Mouse (Mus musculus): ENCODE data around the gene Adam19. TPM values are rescaled to one million over a fixed set of nuclear protein-coding genes. Genes with fewer than 3 reads are reported as not detected.
A peak's percentile ranks its signal among the peaks of the same experiment; 100 is the strongest.

Gene Adam19
- polyA plus RNA-seq, 1 experiment from 2014 or later: 12.0 TPM

DNA sequence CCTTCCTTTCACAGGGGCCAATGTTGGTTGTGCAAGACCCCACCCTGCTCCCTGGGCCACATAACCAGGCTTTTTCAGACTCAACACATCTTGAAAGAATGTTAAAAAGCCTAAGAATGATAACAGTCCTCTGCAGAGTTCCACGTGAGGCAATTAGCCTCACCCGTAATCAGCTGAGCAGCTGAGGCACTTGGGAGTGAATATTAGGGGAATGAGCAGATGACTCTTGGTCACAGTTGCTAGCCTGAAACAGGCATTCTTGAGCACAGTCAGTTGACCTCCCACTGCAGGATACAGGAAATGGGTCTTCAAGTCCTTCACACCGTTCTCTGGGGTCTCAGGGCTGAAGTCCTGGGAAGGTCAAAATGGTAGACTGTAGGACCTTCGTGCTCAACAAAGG lies 65.9 kb downstream of the Adam19 start:
- peaks cover 9% of the 10 kb centered on the region for H3K36me3 ChIP-seq (ENCODE audit: control insufficient read depth, insufficient read depth, low read length)
- WGBS: 75% methylated on average over 4 of the region's 4 CpGs
- no peaks in the 10 kb centered on the region for H3K9me3 ChIP-seq (ENCODE audit: control insufficient read depth, low read length)
- H3K9ac ChIP-seq (ENCODE audit: low read depth, low read length): no peak overlapping the region
- H3K4me3 ChIP-seq (ENCODE audit: low read length): no peak overlapping the region
- no peak for ATAC-seq
- H3K27me3 ChIP-seq (replicated peaks; ENCODE audit: control insufficient read depth, insufficient read depth, low read length): no peaks in the 10 kb centered on the region
- no peak overlapping the region for H3K27ac ChIP-seq (ENCODE audit: low read length)
- no peaks in the 10 kb centered on the region for H3K4me1 ChIP-seq (ENCODE audit: control insufficient read depth, insufficient read depth, low read length)
- H3K4me2 ChIP-seq (ENCODE audit: low read depth, low read length): no peak overlapping the region

DNA sequence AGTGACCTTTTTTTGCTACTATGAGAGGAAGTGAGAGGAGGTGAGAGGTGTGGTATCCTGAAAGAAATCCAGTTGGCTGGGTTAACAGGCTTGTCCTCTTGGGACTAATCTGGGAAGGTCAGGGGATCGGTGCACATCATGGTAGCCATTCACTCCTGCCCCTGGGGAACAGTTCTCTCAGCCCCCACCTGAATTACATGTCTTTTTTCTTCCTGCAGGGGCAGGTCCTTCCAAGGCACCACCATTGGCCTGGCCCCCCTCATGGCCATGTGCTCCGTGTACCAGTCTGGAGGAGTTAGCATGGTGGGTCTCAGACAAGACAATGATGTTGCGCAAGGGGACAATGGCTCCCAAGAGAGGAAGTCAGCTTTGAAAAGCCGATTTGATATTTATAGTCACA lies 67.1 kb downstream of the Adam19 start:
- WGBS: 88% methylated on average over 4 of the region's 4 CpGs
- no peaks in the 10 kb centered on the region for H3K4me1 ChIP-seq (ENCODE audit: control insufficient read depth, insufficient read depth, low read length)
- no peaks in the 10 kb centered on the region for H3K27me3 ChIP-seq (replicated peaks; ENCODE audit: control insufficient read depth, insufficient read depth, low read length)
- no peak for ATAC-seq
- H3K27ac ChIP-seq (ENCODE audit: low read length): no peak overlapping the region
- no peak overlapping the region for H3K4me3 ChIP-seq (ENCODE audit: low read length)
- peaks cover 9% of the 10 kb centered on the region for H3K36me3 ChIP-seq (ENCODE audit: control insufficient read depth, insufficient read depth, low read length)
- no peaks in the 10 kb centered on the region for H3K9me3 ChIP-seq (ENCODE audit: control insufficient read depth, low read length)
- H3K9ac ChIP-seq (ENCODE audit: low read depth, low read length): no peak overlapping the region
- H3K4me2 ChIP-seq (ENCODE audit: low read depth, low read length): no peak overlapping the region

DNA sequence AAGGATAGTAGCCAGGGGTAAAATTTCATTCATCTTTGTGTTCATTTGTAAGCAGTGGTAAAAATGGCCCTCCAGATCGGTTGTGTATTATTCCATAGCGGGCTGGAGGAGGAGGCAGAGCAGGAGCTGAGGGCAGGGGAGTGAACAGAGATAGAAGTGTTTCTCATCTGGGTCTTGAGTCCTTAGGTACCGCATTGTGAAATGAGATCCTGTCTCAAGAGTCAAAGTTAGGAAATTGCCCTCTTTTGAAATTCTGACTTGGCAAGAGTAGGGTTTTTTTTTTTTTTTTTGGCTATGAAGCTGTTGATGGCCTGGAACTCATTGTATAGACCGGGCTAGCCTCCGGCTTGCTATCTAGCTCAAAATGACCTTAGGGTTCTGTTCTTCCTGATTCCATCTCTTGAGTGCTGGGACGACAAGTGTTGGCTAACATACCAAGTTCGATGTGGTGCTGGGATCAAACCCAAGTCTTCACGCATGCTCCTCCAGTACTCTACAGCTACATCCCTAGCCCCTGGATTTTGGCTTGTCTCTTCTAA lies 67.6 kb downstream of the Adam19 start:
- ATAC-seq: no peak

DNA sequence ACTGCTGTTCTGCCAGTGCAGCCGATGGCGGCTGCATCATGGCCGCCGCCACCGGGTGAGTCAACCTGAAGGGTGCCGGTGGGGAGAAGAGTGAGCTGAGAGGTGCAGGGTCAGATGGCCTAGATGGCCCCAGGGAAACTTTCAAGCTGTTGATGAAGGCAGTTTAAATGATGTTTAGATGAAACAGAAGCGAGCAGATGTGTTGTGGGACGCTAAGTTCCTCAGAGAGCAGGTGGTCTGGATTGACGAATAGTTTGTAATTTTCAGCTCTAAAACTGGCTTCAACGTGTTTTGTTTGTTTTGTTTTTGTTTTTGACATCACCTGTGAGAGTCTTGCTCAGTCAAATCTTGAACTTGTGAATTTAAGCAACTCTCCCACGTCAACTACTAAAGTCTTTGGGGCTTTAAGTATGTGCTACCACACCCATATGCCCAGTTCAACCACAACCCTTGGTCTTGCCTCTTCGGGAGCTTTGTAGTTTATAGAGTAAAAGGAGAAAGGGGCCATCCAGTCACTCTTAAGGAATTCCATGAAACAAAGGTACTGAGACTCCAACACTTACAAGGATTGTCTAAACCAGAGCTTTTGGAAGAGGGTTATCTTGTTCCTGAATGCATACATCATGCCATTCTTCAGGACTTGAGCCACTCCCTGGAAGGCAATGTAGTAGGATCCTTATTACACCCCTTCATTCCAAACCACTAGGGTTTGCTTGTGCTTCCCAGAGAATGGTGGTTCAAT lies 69.5 kb downstream of the Adam19 start:
- no peaks in the 10 kb centered on the region for H3K9me3 ChIP-seq (ENCODE audit: control insufficient read depth, low read length)
- WGBS: 89% methylated on average over 12 of the region's 12 CpGs
- no peak overlapping the region for H3K4me2 ChIP-seq (ENCODE audit: low read depth, low read length)
- ATAC-seq: no peak
- H3K27ac ChIP-seq (ENCODE audit: low read length): no peak overlapping the region
- H3K4me3 ChIP-seq (ENCODE audit: low read length): no peak overlapping the region
- H3K4me1 ChIP-seq (ENCODE audit: control insufficient read depth, insufficient read depth, low read length): no peaks in the 10 kb centered on the region
- peaks cover 9% of the 10 kb centered on the region for H3K36me3 ChIP-seq (ENCODE audit: control insufficient read depth, insufficient read depth, low read length)
- no peak overlapping the region for H3K9ac ChIP-seq (ENCODE audit: low read depth, low read length)
- no peaks in the 10 kb centered on the region for H3K27me3 ChIP-seq (replicated peaks; ENCODE audit: control insufficient read depth, insufficient read depth, low read length)

More for the DNA sequence above, 67.6 kb downstream of the Adam19 start:
- no peaks in the 10 kb centered on the region for H3K4me1 ChIP-seq (ENCODE audit: control insufficient read depth, insufficient read depth, low read length)
- H3K9me3 ChIP-seq (ENCODE audit: control insufficient read depth, low read length): no peaks in the 10 kb centered on the region
- H3K9ac ChIP-seq (ENCODE audit: low read depth, low read length): no peak overlapping the region
- no peak overlapping the region for H3K4me3 ChIP-seq (ENCODE audit: low read length)
- no peaks in the 10 kb centered on the region for H3K27me3 ChIP-seq (replicated peaks; ENCODE audit: control insufficient read depth, insufficient read depth, low read length)
- peaks cover 9% of the 10 kb centered on the region for H3K36me3 ChIP-seq (ENCODE audit: control insufficient read depth, insufficient read depth, low read length)
- H3K4me2 ChIP-seq (ENCODE audit: low read depth, low read length): no peak overlapping the region
- WGBS: 91% methylated on average over 8 of the region's 8 CpGs
- no peak overlapping the region for H3K27ac ChIP-seq (ENCODE audit: low read length)

DNA sequence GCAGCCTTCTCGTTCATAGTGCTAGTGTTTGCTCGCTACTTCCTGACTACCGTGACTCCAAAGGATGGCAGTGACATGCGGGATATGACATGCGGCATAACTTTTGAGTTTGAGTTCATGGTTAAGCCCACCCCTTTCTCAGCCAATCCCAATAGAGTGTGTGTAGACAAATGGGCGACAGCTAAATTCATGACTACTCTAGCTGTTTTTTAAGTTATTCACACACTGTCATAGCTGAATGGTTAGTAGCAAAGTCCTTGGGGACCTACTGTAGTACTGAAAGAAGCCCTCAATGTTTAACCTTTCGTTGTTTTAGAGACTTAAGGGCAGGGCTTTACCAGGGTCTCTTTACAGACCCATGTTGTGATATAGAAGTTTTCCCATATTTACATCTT lies 70.0 kb downstream of the Adam19 start:
- Histone ChIP-seq H3K36me3 (ENCODE audit: control insufficient read depth, insufficient read depth, low read length) (peaks cover 9% of the 10 kb centered on the region), H3K9me3 (ENCODE audit: control insufficient read depth, low read length) (no peaks in the 10 kb centered on the region), H3K27me3 (replicated peaks; ENCODE audit: control insufficient read depth, insufficient read depth, low read length) (no peaks in the 10 kb centered on the region), H3K4me3 (ENCODE audit: low read length) (no peak overlapping the region), H3K4me2 (ENCODE audit: low read depth, low read length) (no peak overlapping the region), H3K27ac (ENCODE audit: low read length) (no peak overlapping the region), H3K4me1 (ENCODE audit: control insufficient read depth, insufficient read depth, low read length) (no peaks in the 10 kb centered on the region), H3K9ac (ENCODE audit: low read depth, low read length) (no peak overlapping the region)
- no peak for ATAC-seq
- 93% methylated on average over 7 of the region's 7 CpGs for WGBS

DNA sequence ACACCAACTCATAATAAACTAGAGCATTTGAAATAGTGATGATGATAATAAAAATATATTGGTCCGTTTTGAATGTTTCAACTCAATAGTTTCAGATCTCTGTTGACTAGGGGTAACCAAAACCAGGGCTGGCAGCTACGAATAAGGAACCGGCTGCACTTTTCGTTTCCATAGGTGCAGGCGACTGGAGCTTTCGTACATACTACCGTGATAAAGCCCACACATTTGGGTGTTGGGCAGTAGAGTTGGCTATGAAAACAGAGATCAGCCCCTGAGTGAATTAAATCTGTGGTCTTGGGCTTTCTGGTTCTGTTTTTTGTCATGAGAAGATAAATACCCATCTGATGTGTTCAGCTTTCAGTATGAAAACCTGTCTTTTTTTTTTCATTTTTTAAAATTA lies 70.5 kb downstream of the Adam19 start:
- Histone ChIP-seq H3K4me2 (ENCODE audit: low read depth, low read length) (no peak overlapping the region), H3K27ac (ENCODE audit: low read length) (no peak overlapping the region), H3K9ac (ENCODE audit: low read depth, low read length) (no peak overlapping the region), H3K4me3 (ENCODE audit: low read length) (no peak overlapping the region), H3K36me3 (ENCODE audit: control insufficient read depth, insufficient read depth, low read length) (peaks cover 9% of the 10 kb centered on the region), H3K27me3 (replicated peaks; ENCODE audit: control insufficient read depth, insufficient read depth, low read length) (no peaks in the 10 kb centered on the region), H3K4me1 (ENCODE audit: control insufficient read depth, insufficient read depth, low read length) (no peaks in the 10 kb centered on the region), H3K9me3 (ENCODE audit: control insufficient read depth, low read length) (no peaks in the 10 kb centered on the region)
- ATAC-seq: no peak
- WGBS: 86% methylated on average over 7 of the region's 7 CpGs

DNA sequence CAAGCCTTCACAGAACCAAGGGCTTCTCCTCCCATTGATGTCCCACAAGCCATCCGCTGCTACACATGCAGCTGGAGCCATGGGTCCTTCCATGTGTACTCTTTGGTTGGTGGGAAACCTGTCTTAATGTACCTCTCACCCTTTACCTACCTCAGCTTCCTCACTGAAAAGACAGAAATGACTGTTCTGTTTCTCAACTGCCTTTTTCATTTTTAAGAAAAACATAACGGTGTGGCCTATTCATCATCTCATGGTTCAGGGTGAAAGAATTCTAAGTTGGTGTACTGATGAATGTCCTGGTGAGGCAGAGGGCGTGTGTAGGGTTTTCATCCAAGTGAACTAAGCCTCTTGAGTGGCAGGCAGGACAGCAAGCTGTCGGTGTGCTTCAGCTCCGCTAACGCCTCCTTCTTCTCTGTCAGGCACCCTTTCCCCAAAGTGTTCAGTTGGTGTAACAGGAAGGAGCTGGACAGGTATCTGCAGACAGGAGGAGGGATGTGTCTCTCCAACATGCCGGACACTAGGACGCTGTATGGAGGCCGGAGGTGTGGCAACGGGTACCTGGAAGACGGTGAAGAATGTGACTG lies 71.1 kb downstream of the Adam19 start:
- no peaks in the 10 kb centered on the region for H3K9me3 ChIP-seq (ENCODE audit: control insufficient read depth, low read length)
- ATAC-seq: no peak
- peaks cover 4% of the 10 kb centered on the region; the same call in 1 of the 2 replicates for H3K36me3 ChIP-seq (ENCODE audit: control insufficient read depth, insufficient read depth, low read length)
- H3K4me3 ChIP-seq (ENCODE audit: low read length): no peak overlapping the region
- no peaks in the 10 kb centered on the region for H3K27me3 ChIP-seq (replicated peaks; ENCODE audit: control insufficient read depth, insufficient read depth, low read length)
- 87% methylated on average over 11 of the region's 11 CpGs for WGBS
- no peak overlapping the region for H3K27ac ChIP-seq (ENCODE audit: low read length)
- H3K4me1 ChIP-seq (ENCODE audit: control insufficient read depth, insufficient read depth, low read length): no peaks in the 10 kb centered on the region
- no peak overlapping the region for H3K9ac ChIP-seq (ENCODE audit: low read depth, low read length)
- H3K4me2 ChIP-seq (ENCODE audit: low read depth, low read length): no peak overlapping the region

DNA sequence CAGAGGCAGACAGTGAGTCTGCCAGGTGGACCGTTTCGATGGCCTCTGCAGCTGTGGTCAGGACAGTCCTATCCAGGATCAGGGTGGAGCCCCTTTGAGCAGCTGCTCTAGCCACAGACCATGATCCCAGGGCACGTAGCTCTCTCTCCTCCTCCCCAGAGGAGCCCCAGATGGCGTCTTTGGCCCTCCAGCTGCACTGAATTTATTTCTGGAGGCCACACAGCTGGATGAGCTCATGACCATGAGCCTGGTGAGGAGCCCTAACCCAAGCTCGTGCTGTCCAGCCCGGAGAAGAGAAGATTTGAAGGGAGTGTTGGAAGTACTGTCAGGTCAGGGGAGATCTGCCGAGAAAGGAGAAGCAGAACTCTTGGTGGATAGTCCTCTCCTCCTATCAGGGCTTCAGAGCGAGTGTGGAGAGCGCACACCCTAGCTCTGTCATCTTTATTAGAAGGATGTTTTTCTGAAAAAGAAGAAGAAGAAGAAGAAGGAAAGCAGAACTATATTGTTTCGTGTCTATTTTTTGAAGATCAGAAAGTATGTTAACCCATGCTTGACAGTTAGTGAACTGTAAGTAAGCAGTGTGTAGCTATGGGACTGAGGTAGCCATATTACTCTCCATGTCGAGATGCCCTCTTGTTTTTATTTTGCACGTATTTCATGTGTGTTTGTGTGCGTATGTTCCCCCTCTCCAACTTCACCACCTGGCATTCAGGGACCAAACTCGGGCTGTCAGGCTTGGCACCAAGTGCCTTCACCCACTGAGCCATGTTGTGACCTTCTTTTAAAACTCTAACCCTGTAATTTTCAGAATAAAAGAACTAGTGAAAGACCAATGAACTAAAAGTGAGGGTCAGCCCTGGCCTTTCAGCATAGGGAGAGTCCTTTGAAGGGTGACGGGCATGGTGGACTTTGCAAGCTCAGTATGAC lies 72.1 kb downstream of the Adam19 start:
- no peaks in the 10 kb centered on the region for H3K9me3 ChIP-seq (ENCODE audit: control insufficient read depth, low read length)
- no peak overlapping the region for H3K4me2 ChIP-seq (ENCODE audit: low read depth, low read length)
- peak; percentile 68; the same call in 1 of the 2 replicates for ATAC-seq
- H3K36me3 ChIP-seq (ENCODE audit: control insufficient read depth, insufficient read depth, low read length): peaks cover 4% of the 10 kb centered on the region; the same call in 1 of the 2 replicates
- WGBS: 69% methylated on average over 15 of the region's 15 CpGs
- no peak overlapping the region for H3K9ac ChIP-seq (ENCODE audit: low read depth, low read length)
- no peaks in the 10 kb centered on the region for H3K27me3 ChIP-seq (replicated peaks; ENCODE audit: control insufficient read depth, insufficient read depth, low read length)
- H3K4me1 ChIP-seq (ENCODE audit: control insufficient read depth, insufficient read depth, low read length): no peaks in the 10 kb centered on the region
- H3K27ac ChIP-seq (ENCODE audit: low read length): peak overlapping the region; percentile 36; the same call in 1 of the 2 replicates
- no peak overlapping the region for H3K4me3 ChIP-seq (ENCODE audit: low read length)

DNA sequence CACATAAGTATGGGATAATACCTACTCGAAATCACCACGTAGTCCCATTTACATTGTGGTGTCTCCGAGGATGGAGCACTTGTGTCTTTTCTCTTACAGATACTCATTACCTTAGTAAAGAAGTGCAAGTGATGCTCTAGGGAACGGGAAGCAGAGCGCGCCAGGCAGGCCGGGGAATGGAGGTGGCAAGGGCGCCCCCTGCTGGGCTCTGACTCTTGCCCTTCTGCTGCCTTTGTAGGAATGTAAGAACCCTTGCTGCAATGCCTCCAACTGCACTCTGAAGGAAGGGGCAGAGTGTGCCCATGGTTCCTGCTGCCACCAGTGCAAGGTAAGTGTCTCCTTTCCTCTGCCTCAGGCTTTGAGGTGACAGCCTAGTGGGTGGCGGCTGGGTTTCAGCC lies 72.8 kb downstream of the Adam19 start:
- Histone ChIP-seq H3K27me3 (replicated peaks; ENCODE audit: control insufficient read depth, insufficient read depth, low read length) (no peaks in the 10 kb centered on the region), H3K27ac (ENCODE audit: low read length) (no peak overlapping the region), H3K4me2 (ENCODE audit: low read depth, low read length) (no peak overlapping the region), H3K9me3 (ENCODE audit: control insufficient read depth, low read length) (no peaks in the 10 kb centered on the region), H3K4me1 (ENCODE audit: control insufficient read depth, insufficient read depth, low read length) (no peaks in the 10 kb centered on the region), H3K9ac (ENCODE audit: low read depth, low read length) (no peak overlapping the region), H3K36me3 (ENCODE audit: control insufficient read depth, insufficient read depth, low read length) (peaks cover 4% of the 10 kb centered on the region; the same call in 1 of the 2 replicates), H3K4me3 (ENCODE audit: low read length) (no peak overlapping the region)
- no peak for ATAC-seq
- WGBS: 73% methylated on average over 9 of the region's 9 CpGs

All from intestine, embryonic 16.5 days (tissue).